Mouse (Mus musculus) layer of hippocampus, postnatal 36 days (tissue): ENCODE measurements around the gene Mgl2. TPM values are rescaled to one million over a fixed set of nuclear protein-coding genes. Genes with fewer than 3 reads are reported as not detected.
"Not testable (repeated sequence)": the region's sequence is repeated elsewhere in the genome, so short reads cannot be mapped to it uniquely, and the experiment has no call there.

Source experiments
- DNase-seq, 2 experiments: peaks; one replicate each; pipeline ENCODE4 v3.0.0; 2022
- total RNA-seq, 2 experiments: library from RNA; stranded (reverse); gene quantifications; 2 replicates each; pipeline ENCODE4 v1.2.3; 2021

Gene Mgl2
- under 1 TPM; 0.45 to 0.68 TPM for total RNA-seq

DNA sequence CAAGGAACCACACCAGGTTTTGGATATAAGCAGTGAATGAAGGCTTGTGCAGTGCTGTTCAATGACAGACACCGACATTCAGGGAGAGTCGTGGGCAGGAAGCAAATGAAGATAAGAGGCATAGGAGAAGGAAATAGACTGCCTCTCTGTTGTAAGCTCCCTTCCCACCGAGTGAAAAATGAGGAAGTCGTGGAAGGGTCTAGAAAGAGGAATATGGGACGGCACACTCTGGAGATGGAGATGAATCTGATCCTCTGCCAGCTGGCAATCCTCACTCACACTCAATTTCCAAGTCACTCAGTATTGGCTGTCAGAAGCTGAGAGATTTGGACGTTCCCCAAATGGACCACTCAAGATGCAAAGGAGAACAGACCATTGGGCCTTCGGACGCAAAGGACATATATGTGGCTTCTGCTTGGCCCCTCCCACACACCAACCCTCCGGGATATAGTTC lies at the start of gene Mgl2:
Gene Mgl2, plus strand, starts transcription at position 404 of the 454 bp plus-strand sequence.
- no peak for DNase-seq

DNA sequence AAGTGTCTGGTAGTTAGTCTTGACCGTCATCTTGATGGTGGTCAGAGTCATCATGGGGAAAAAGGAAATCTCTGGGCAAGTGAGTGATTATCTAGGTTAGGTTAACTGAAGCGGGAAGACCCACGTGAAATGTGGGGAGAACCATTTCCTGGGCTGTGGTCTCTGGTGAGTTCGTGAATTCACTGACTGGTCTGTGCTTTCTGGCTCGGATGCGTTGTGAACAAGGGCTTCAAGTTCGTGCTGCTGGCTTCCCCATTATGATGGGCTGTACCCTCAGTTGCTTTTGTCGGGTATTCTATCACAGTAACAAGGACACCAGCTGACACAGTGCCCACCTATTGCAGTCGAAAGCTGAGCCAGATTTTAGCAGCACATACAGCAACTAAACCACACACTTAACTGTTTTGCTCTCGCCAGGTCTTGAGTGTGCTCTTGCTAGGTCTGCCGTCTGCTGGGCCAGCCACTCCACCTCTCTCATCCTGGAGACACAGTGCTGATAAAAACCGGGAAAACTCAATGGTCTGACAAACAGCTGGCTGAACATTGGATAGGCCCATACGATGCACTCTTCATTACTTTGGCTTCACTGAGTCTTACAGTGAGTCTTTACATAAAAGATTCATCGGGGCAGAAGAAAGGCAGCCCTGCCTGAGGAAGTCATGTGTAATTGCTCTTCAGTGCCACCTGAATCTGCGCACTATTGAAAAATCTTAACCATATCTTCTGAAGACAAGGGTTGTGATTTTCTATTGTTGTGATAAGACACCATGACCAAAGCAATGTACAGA lies 49.1 kb upstream of the Mgl2 start:
- DNase-seq, result no peak

DNA sequence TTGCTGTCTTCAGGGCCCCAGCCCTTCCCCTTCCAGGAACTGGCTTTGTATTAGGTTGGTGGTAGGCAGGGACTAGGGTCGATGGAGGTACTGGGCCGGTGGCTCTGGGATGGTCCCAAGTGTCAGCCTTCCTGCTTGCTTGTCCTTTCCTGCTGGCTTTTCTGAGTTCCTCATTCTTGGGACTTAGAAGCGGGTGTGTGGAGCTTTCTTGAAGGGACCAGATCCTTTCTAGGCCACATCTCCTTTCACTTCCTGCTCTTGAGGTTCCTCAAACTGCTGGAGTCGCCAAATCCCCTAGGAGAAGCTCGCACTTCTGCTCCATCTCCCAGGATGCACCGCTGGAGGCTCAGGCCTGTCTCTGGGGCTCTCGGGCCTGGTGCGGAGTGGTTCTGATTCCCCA lies 45.6 kb upstream of the Mgl2 start:
- DNase-seq, result no peak

DNA sequence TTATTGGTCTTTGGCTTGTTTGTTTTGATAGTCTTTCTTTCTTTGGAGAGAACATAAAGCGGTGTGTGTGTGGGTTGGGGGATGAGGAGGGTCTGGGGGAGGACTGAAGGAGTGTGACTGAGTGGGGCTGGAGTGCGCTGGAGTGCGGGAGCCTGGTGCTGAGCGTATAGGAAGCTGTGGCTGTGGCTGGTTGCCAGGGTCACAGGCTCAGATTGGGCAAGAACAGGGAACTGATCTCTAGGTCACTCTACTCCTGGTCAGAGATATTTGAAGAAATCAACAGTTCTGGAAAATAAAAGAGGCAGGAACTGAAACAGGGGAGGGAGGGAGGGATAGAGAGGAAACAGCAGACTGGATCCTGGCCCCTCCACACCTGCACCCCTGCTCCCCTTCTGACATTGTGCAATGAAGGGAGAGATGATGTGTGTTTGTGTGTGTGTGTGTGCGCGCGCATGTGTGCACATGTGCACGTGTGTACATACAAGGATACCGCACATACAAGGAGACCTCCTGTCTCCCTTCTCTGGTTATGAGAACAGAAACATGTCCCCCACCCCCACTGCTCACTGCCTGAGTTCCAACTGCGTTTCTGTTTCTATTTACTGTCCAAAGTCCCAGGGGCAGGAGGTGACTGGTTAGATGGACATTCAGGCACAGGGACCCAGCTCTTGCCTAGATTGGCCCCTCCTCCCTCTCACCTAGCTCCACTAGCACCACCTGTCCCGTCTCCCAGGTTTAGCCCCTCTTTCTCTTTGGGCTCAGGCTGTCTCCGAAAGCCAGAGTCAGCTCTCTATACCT lies 37.9 kb upstream of the Mgl2 start, which contains the start of gene Asgr2:
Gene Asgr2, plus strand, starts transcription at position 659 of the 798 bp plus-strand sequence.
- DNase-seq, result no peak

DNA sequence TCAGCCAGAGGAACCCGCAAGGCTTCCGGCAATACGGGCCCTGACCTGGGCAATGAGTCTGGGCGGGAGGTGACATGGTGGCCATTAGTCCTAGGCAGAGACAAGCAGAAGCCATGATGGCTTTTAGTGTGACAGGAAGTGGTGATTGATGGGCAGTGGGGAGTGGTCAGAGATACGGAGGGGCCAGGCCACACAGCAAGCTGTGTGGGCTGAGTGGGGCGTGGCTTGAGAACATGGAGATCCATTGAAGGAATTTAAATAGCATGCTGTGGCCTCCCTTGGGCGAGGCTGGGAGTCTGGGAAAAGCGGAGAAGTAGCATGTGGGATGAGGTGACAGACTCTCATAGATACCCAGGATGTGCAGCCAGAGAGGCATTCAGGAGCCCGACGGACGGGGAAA lies 32.7 kb upstream of the Mgl2 start:
- no peak for DNase-seq

DNA sequence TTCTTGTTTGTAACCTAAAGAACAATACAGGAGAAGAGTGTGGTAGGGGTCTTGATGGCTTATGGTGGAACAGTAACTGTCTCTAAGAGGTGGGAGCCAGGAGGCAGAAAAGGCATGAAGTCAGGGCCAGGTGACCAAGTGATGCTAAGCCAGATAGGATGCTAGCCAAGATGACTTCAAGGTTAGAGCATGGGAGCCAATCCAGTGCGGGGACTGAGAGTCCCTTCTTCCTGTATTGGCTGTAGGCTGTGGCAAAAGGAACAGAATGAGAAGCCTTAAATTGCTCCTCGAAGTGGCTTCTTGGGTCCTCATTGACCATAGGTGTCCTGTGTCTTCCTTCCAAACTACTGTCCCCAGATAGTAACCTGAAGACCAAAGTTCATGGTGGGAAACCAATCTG lies 31.0 kb upstream of the Mgl2 start:
- DNase-seq, result no peak

DNA sequence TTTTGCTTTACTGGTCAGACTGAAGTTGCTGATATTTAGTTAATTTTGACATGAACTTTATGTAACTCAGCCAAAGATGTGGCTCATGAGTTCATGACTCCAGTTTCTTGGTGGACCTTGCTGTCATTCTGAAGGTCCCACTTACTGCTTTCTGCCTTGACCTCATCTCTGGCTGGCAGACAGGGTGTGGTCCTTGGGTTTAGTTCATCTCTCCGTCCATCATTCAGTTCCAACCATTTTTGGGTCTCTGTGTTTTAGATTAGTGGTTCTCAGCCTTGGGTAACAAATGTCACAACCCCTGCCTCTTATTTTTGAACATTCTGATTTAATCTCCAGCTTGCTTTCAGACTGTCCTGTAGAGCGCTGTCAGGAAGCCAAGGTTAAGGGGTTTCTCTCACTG lies 30.3 kb upstream of the Mgl2 start:
- DNase-seq, result no peak

DNA sequence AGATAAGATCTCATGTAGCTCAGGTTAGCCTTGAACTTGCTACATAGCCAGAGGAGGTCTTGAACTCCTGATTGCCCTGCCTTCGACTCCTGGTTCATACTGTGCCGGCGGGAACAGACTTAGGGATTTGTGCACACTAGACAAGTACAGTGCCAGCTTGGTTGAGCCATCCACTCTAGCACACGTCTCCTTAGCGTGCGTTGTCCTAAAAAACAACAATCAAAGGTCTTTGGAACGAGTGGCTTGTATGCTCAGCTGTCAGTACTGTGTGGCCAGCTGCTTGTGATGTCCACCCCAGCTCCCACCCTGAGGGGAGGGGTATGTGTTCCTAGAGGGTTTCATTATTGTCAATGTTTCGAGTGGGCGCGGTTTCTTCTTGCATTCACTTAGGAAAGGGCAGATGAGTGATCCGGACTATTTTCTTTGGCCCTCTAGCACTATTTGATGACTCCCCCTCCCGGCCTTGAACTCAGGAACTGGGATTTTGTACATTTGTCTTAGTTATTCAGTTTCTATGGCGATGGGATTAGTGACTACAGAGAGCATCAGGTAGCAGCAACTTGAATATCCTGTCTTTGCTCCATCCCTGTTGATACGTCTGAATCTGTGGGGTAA lies 26.3 kb upstream of the Mgl2 start:
- no peak for DNase-seq

DNA sequence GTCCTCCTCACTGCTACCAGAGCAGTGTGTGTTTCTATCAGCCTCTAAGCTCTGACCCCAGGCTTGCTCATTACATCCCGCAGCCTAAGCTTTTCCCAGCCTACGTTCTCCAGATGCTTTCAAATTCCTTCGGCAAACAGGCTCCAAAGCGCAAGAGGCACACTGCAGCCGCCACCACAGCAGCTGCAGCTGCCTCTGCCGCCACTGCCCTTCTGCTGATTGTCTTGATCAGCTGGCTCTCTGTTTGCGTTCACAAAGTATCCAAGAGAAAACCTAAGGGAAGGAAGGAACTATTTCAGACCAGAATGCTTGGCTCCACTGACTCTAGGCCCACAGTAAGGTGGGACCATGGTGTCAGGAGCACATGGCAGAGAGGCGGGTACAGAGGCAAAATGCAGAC lies 23.0 kb upstream of the Mgl2 start:
- DNase-seq, result no peak

DNA sequence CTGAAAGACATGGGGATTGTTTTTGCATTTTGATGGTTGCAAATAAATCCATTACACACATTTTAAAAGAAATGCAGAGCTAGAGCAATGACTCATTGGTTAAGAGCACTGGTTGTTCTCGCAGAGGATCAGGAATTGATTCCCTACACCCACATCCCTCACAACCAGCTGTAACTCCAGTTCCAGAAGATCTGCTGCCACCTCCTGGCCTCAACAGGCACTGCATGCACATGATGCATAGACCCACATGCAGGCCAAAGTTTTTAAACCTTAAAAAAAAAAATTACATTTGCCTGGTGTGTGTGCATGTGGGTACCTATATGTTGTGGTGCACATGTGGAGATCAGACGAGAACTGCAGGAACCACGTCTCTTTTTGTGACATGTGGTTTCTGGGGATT lies 20.0 kb upstream of the Mgl2 start:
- DNase-seq, result no peak

DNA sequence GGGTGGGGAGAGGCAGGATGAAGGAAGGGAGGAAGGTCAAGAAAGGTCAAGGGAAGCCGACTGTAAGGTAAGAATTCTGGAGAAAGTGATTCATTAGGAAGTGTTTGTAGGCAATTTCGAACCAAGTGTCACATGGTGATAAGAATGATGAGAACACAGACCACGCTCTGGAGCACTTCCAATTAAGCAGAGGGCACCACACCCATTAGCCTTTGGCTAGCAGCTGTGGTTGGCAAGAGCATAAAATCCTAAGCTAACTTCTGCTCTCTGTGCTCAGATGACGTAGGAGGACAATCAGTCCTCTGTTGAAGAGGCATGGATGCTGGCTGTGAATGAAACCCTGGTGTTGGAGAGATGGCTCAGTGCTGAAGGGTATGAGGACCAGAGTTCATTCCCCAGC lies 15.6 kb upstream of the Mgl2 start:
- DNase-seq, result no peak

DNA sequence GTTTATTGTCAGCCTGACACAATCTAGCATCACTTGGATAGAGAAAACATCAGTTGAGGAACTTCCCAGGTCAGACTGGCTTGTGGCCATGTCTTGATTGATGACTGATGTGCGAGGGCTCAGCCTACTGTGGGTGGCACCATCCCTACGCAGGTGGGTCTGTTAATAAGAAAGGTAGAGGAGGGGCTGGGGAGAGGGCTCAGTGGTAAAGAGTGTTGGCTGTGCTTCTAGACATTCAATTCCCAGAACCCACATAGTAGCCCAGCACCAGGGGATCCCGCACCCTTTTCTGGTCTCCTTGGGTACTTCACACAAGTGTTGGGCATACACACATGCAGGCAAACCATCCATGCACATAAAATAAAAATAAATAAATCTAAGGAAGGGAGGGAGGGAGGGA lies 14.2 kb upstream of the Mgl2 start:
- no peak for DNase-seq

DNA sequence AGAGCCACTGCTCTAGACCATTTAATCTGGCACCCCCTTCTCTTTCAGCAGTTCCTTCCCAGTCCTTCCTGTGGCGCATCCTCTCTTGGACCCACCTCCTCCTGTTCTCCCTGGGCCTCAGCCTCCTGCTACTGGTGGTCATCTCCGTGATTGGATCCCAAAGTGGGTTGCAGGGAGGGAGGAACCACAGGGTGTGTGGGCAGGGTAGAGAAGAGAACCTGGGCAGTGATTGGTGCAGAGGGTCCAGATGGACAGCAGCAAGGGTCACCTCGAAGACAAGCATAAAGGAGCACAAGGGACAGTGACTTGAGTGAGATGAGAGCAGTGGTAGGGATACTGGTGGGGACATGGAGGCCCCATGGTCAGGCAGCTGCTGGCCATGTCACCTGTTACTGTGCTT lies 4.9 kb downstream of the Mgl2 start:
- DNase-seq, result not testable (repeated sequence)

DNA sequence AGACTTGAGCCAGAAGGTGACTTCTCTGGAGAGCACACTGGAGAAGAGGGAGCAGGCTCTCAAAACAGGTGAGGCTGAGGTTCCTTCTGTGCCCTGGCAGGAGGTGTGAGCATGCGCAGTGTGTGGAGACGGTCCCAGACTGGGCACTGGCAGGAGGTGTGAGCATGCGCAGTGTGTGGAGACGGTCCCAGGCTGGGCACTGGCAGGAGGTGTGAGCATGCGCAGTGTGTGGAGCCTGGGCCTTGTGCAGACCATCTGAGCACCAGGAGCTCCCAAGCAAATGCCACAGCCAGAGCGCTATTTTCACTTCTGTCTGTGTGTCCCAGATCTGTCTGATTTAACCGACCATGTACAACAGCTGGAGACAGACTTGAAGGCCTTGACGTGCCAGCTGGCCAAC lies 5.8 kb downstream of the Mgl2 start:
- not testable (repeated sequence) for DNase-seq

DNA sequence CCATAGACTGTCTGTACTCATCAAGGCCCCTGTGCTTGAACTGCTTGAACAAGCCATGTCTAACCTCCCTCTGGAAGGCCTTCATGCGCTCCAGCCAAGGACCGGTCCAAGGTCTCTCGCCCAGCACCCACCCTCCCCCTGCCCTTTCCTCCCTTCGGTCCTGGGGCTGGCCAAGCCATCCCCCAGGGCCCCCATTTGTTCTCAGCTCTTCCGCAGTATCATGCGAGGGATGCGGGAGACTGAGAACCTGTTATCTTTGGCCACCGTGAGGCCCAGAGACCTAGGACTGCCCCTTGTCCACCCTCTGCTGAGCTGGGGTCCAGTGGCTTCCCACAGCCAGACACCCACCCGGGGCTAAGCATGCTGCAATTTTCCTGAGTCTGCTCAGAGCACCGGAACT lies 9.0 kb downstream of the Mgl2 start:
- DNase-seq, result no peak

DNA sequence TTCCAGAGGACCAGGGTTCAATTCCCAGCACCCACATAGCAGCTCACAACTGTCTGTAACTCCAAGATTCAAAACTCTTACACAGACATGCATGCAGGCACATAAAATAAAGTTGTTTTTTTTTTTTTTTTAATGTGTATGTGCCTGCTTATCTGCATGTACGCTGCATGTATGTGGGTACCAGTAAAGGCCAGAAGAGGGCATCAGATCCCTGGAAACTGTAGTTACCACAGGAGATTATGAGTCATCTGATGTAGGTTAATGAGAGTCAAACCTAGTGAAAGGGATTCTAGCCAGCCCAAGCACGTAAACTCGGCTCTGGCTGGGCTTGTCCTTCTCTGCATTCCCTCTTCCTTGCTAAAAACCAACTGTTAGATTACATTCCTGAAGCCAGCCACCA lies 20.9 kb downstream of the Mgl2 start:
- DNase-seq, result no peak

DNA sequence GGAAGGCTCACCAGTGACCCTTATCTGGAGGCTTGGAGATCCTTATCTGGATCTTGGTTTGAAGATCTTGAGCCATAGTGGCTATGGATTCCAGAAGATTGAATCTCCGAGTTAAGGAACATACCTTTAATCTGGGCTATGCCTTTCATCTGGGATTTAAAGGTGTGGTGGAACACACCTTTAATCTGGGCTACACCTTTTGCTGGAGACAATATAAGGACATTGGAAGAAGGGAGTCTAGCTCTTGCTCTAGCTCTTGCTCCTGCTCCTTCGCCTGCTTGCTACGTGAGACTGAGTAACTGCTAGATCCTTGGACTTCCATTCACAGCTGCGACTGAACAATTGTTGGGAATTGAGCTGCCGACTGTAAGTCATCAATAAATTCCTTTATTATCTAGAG lies 25.8 kb downstream of the Mgl2 start, which contains the start of gene Clec10a:
Gene Clec10a, plus strand, starts transcription at position 301 of the 400 bp plus-strand sequence.
- not testable (repeated sequence) for DNase-seq

DNA sequence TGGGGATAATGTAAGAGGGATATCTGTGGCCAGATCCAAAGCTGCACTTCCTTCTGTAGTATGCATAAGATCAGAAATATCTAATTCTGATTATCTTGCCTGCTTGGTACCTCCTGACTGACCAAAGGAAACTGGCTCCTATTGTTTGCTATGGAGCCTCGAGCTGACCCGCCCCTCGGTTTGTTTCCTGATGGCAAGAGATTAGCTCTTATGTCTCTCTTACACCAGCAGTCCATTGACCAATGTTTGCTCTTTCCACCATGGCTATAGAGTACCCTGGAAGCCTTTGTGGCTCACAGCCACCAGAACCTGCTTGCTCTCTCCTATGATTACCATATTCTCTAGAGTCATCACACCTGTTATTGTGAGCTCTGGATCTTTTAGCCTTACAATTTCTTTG lies 32.2 kb downstream of the Mgl2 start:
- DNase-seq, result no peak

DNA sequence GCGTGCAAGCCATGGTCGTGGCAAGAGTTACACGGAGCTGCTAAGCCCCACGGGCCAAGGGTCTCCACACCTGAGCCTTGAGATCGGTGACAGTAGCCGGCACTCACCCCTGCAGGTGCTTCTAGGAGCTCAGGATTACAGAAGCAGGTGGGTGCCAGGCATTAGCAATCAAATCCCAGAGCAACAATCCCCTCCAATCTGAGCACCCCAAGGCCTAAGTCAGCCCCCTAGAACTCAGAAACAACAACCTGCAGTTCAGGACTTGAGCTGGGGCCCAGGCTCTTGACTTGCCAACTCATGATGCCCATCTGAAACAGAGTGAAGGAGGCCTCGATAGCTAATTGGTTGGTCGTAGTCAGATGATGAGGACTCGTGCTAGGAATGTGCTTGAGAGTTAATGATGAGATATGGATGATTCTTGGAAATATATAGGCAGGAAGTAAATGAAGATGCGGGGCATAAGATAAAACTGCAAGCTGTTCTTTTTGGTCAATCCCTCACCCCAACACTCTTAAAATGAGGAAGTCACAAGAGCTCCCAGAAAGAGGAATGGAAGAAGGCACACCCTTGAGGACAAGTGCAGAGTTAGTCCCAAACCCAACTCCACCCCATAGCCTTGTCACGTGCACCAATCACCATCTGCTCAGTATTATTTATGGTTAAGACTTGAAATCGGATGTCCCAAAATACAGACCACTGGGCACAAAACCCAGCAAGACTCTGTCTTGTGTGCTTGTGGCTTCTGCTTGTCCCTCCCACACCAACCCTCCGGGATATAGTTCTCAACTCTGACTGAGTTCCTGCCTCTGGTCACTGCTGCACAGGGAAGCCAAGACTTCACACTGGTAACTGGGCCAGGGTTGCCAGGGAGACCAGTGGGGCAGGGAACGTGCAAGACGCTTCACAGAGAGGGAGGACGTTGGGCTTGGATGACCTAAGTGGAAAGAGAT lies 36.1 kb downstream of the Mgl2 start:
- no peak for DNase-seq

DNA sequence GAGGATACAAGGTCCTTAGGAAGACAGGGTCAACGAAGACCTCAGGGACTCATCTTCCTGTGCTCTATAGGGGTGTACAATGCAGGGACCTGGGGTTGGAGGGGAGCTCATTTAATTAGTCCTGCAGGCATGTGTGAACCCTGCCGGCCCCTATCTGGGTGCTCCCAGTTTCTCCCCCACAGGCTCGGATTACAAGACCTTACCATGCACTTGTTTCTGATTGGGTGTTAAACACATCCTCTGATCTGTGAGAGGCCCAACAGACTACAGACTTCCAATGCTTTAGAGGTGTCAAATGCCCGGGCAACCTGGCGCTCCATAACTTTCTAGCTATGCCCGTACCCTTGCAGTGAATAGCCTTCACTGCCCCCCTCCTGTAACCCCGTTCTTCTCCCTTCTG lies 38.0 kb downstream of the Mgl2 start:
- DNase-seq, result no peak

DNA sequence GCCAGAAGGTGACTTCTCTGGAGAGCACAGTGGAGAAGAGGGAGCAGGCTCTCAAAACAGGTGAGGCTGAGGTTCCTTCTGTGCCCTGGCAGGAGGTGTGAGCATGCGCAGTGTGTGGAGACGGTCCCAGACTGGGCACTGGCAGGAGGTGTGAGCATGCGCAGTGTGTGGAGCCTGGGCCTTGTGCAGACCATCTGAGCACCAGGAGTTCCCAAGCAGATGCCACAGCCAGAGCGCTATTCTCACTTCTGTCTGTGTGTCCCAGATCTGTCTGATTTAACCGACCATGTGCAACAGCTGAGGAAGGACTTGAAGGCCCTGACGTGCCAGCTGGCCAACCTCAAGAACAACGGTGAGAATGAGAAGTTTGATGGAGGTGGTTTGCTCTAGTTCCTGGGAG lies 39.3 kb downstream of the Mgl2 start:
- DNase-seq, result not testable (repeated sequence)

DNA sequence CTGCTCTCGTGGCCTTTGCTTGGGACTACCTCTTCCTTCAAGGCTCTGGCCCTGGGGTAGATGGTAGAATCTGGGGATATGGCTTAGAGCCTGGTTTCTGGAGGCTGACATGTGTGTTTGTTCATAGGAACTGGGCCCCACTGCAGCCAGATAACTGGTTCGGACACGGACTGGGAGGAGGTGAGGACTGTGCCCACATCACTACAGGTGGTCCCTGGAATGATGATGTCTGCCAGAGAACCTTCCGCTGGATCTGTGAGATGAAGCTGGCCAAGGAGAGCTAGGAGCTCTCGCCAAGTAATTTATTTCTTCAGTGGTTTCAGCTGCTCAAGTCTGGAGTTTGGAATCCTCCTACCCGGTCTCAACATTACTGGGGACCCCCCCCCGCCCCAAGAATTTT lies 40.2 kb downstream of the Mgl2 start:
- no peak for DNase-seq
